Mouse (Mus musculus): ENCODE results near the gene Gid8. TPM values are rescaled to one million over a fixed set of nuclear protein-coding genes. Genes with fewer than 3 reads are reported as not detected.
A peak's percentile ranks its signal among the peaks of the same experiment; 100 is the strongest.

Gid8 gene
- polyA plus RNA-seq (2015; fragmentation: Nextera tagmentation; extraction: Ambion mirVana) = 58.0 and 58.7 TPM in 2 replicates

DNA sequence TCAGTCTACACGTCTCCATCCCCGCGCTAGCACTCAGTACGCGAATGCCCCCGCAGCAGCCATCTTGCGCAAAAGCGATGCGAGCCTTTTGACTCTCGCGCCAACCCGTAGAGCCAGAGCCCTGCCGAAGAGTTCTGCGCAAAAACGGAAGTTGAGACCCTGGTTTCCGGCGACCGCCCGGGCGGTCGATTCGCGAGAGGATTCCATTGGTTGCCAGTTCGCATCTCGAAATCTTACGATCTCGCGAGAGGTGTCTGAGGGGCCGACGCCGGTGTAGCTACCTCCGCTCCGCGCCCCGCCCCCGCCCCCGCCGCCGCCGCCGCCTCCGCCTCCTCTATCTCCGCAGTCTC is at the start of gene Gid8, which contains the start of gene Dido1:
Gid8 (plus strand) TSS at position 195 of the 350 bp plus-strand sequence.
Dido1 (minus strand) TSS at position 77 of the 350 bp plus-strand sequence.
- H3K4me3 ChIP-seq = peak within 1 kb of the TSS; percentile 65
- ATAC-seq (replicated peaks) = peak; percentile 97
- H3K9me3 ChIP-seq = no peaks in the 10 kb centered on the region
- H3K9ac ChIP-seq (replicated peaks) = peak within 1 kb of the TSS; percentile 83
- H3K27ac ChIP-seq (replicated peaks) = peak within 1 kb of the TSS; percentile 83
- peak within 1 kb of the TSS; percentile 86 for H3K4me2 ChIP-seq (replicated peaks)
- H3K4me1 ChIP-seq = peaks cover 41% of the 10 kb centered on the region
- whole genome bisulfite sequencing = under 1% methylated on average over 42 of the region's 43 CpGs
- no peaks in the 10 kb centered on the region for H3K27me3 ChIP-seq
- peaks cover 20% of the 10 kb centered on the region for H3K36me3 ChIP-seq

DNA sequence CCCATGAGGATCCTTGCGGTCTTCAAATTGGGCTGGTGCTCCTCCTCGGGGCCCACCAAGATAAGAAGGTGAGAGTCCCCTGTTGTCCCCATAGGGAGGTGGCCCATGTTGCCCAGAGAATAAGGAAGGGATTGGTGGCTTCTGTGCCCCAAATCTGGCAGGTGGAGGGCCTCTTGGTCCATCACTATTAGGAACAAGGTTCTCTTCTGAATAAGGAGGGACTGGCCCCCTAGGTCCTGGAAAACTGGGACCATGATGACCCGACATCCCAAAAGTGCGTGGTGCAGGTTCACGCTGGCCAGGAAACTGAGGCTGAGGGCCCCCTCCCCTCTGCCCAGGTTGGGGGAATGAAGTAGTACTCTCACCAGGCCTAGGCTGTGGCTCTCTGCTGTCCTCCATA is 49.4 kb upstream of the Gid8 start:
- H3K36me3 ChIP-seq = peaks cover 23% of the 10 kb centered on the region
- no peak overlapping the region for H3K4me2 ChIP-seq (replicated peaks)
- no peaks in the 10 kb centered on the region for H3K9me3 ChIP-seq
- H3K4me3 ChIP-seq = no peak overlapping the region
- peaks cover 7% of the 10 kb centered on the region for H3K4me1 ChIP-seq
- H3K9ac ChIP-seq (replicated peaks) = no peak overlapping the region
- H3K27ac ChIP-seq (replicated peaks) = no peak overlapping the region
- WGBS = 97% methylated on average over 5 of the region's 5 CpGs
- no peak for ATAC-seq (replicated peaks)
- H3K27me3 ChIP-seq = no peaks in the 10 kb centered on the region

DNA sequence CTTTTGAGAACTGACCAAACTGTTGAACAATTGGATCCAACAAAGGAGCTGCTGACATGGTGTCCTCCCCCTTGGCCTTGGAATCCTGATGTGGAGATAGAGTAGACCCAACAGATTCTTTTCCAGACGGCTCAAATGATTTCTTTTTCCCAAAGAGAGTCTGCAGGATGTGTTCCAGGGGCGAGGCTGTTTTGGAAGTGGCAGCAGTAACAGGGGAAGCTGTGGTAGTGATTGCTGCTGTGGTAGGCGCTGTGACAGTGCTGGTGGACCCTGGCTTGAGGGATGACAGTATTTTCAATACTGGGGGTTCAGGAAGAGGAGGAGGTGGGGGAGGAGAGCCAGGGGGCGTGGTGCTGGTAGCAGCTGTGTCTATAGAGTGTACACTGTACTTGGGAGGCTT is 47.9 kb upstream of the Gid8 start:
- Histone ChIP-seq H3K9ac (replicated peaks) (no peak overlapping the region), H3K4me3 (no peak overlapping the region), H3K9me3 (no peaks in the 10 kb centered on the region), H3K27ac (replicated peaks) (no peak overlapping the region), H3K27me3 (no peaks in the 10 kb centered on the region), H3K4me1 (peaks cover 7% of the 10 kb centered on the region), H3K4me2 (replicated peaks) (no peak overlapping the region), H3K36me3 (peaks cover 38% of the 10 kb centered on the region)
- no peak for ATAC-seq (replicated peaks)
- 90% methylated on average over 4 of the region's 4 CpGs for WGBS

DNA sequence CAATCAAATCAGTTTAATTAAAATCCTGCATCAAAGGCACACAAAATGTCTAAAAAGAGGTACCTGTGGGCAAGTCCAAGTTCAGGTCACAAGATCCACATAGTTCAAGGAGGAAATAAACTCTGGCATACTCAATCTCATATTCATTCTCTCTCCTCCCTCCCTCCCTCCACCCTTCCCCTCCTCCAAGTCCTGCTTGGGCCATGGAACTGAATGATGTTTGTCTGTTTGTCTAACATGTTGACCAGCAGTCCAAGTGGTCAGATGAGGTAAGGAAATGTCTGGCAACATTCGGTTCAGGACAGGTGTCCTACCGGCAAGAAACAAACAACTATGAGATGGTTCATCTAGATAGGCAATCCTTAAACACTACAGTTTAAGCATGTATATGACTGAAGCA is 33.2 kb upstream of the Gid8 start:
- H3K27ac ChIP-seq (replicated peaks) = no peak overlapping the region
- no peak for ATAC-seq (replicated peaks)
- H3K4me1 ChIP-seq = no peaks in the 10 kb centered on the region
- no peaks in the 10 kb centered on the region for H3K9me3 ChIP-seq
- no peak overlapping the region for H3K4me2 ChIP-seq (replicated peaks)
- no peak overlapping the region for H3K9ac ChIP-seq (replicated peaks)
- 90% methylated on average over 2 of the region's 2 CpGs for WGBS
- H3K27me3 ChIP-seq = no peaks in the 10 kb centered on the region
- H3K4me3 ChIP-seq = no peak overlapping the region
- H3K36me3 ChIP-seq = peaks cover 47% of the 10 kb centered on the region

DNA sequence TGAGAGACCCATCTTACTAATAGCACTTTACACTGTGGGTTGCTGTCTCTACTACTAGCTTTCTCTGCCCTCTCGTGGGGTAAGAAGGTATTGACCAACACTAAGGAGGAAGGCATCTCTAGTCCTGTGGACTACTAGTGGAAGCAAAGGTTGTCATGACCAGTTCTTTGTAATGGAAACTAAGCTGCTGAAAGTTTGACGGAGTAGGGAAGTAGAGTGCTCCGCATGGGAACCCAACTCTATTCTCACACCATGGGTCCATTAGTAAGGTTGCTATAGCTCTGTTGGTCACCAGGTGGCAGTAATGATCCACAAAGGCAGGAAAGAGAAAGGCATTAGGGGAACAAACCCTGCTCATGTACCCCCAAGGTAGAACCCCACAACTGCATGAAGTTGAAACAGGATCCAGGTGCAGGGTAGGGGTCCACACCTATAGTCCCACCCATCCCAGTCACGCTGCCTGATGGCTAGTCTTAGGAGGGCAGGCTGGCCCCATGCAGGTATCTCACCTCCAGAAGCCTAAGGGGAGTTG is 31.2 kb upstream of the Gid8 start:
- no peaks in the 10 kb centered on the region for H3K9me3 ChIP-seq
- no peak overlapping the region for H3K4me3 ChIP-seq
- H3K27ac ChIP-seq (replicated peaks) = no peak overlapping the region
- no peaks in the 10 kb centered on the region for H3K27me3 ChIP-seq
- ATAC-seq (replicated peaks) = peak; percentile 69; the same call in 1 of the 2 replicates
- no peaks in the 10 kb centered on the region for H3K4me1 ChIP-seq
- H3K9ac ChIP-seq (replicated peaks) = no peak overlapping the region
- no peak overlapping the region for H3K4me2 ChIP-seq (replicated peaks)
- H3K36me3 ChIP-seq = peaks cover 47% of the 10 kb centered on the region
- 24% methylated on average over 4 of the region's 4 CpGs for WGBS

DNA sequence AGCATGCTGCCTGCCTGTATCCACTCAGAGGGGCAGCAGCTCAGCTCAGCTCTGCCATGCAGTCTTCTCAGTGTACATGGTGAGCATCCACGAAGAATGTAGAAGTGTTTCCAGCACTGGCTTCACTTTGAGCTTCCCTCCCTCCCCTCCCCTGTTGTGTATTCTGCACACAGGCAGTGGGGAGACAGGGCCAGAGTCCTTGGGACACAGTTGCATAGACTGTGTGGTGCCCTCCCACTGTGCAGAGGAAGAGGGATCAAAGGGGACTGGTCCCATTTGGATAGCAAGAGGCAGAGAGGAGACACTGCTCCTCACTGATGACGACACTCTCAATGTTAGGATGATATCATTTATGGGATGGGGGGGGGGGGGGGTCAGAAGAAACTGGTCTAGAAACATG is 28.7 kb upstream of the Gid8 start:
- WGBS = 72% methylated on average over 2 of the region's 2 CpGs
- Histone ChIP-seq H3K9ac (replicated peaks) (no peak overlapping the region), H3K4me2 (replicated peaks) (no peak overlapping the region), H3K4me3 (no peak overlapping the region), H3K27me3 (no peaks in the 10 kb centered on the region), H3K9me3 (no peaks in the 10 kb centered on the region), H3K27ac (replicated peaks) (no peak overlapping the region), H3K4me1 (no peaks in the 10 kb centered on the region), H3K36me3 (peaks cover 59% of the 10 kb centered on the region)
- no peak for ATAC-seq (replicated peaks)

DNA sequence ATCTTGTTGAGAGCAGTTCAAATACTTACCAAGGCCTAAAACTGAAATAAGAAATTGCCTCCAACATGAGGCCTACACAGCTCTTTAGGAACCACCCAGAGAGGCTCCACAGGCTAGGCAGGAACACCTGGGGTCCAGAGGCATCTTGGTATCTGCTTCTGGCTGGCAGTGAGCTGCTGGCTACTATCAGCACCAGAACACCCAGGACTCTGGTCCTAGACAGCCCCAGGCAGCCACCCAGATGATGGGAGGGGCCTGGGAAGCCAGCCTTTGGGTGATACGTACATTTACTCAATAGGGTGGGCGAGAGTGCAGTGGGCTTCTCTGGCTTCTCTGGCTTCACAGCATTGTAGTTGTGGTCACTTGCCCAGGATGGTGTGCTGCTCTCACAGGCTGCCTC is 26.4 kb upstream of the Gid8 start:
- no peak for ATAC-seq (replicated peaks)
- no peak overlapping the region for H3K4me2 ChIP-seq (replicated peaks)
- 75% methylated on average over 2 of the region's 2 CpGs for WGBS

DNA sequence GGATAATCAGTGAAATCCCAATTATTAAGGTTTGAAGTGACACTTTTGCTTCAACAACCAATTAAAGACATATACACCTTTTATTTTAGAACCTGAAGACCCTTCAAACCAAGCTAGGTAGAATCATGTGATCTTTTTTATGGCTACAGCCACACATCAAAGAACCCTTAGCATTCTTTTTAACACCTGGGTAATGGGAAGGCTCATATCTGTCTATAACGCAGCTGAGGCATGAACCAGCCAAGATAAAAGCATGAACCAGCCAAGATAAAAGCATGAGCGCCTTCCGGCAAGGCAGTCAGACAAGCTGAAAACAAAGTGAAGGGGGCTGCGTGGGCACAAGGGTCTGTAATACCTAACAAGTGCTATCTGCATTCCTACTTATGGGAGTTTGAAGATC is 25.9 kb upstream of the Gid8 start:
- Histone ChIP-seq H3K36me3 (peaks cover 87% of the 10 kb centered on the region), H3K27ac (replicated peaks) (no peak overlapping the region), H3K4me1 (no peaks in the 10 kb centered on the region), H3K9ac (replicated peaks) (no peak overlapping the region), H3K4me2 (replicated peaks) (no peak overlapping the region), H3K9me3 (no peaks in the 10 kb centered on the region), H3K4me3 (no peak overlapping the region), H3K27me3 (no peaks in the 10 kb centered on the region)
- 93% methylated on average over 4 of the region's 4 CpGs for WGBS
- no peak for ATAC-seq (replicated peaks)

More for the DNA sequence above, 26.4 kb upstream of the Gid8 start:
- Histone ChIP-seq H3K27me3 (no peaks in the 10 kb centered on the region), H3K36me3 (peaks cover 82% of the 10 kb centered on the region), H3K9ac (replicated peaks) (no peak overlapping the region), H3K4me1 (no peaks in the 10 kb centered on the region), H3K9me3 (no peaks in the 10 kb centered on the region), H3K4me3 (no peak overlapping the region), H3K27ac (replicated peaks) (no peak overlapping the region)

DNA sequence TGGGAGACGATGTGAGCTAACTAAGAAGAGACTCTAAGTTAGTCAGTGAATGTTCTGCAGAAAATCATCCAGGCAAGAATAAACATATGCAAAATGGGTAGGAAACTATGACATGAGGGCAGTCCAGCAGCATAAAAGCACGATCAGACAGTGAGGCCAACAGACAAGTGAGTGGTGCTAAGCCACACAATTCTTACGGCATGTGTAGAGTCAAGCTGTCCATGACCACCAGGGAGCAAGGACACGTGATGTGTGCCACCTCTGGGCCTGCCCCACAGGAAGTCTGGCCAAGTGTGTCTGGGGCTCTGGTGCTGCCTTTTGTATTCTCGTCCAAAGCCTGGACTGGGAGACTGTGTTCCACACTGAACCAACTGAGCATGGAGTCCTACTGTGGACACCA is 20.1 kb upstream of the Gid8 start:
- no peak overlapping the region for H3K4me2 ChIP-seq (replicated peaks)
- H3K4me1 ChIP-seq = peaks cover 15% of the 10 kb centered on the region
- no peak overlapping the region for H3K4me3 ChIP-seq
- no peak overlapping the region for H3K9ac ChIP-seq (replicated peaks)
- no peaks in the 10 kb centered on the region for H3K9me3 ChIP-seq
- no peak for ATAC-seq (replicated peaks)
- peaks cover 60% of the 10 kb centered on the region for H3K36me3 ChIP-seq
- 91% methylated on average over 5 of the region's 5 CpGs for WGBS
- no peak overlapping the region for H3K27ac ChIP-seq (replicated peaks)
- H3K27me3 ChIP-seq = no peaks in the 10 kb centered on the region

DNA sequence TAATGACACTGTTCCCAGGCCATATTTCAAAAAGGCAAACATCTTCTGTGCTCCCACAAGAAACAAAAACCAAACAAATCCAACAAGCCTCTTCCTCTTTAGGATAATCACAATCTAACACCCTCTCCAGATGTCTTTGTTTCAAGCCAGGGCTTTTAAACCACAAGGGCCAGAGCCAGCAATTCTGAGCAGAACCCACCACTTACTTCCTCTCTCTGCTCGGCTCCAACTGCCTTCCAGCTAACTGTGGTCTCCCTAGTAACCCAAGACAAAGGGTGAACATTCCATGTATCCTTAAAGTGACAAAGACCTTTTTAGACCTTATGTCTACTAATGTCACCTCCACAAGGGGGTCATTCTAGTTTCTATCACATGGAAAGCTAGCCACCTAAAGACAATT is 17.3 kb upstream of the Gid8 start:
- Histone ChIP-seq H3K4me3 (no peak overlapping the region), H3K36me3 (peaks cover 32% of the 10 kb centered on the region), H3K4me1 (peaks cover 28% of the 10 kb centered on the region), H3K4me2 (replicated peaks) (no peak overlapping the region), H3K9ac (replicated peaks) (no peak overlapping the region), H3K27ac (replicated peaks) (peak overlapping the region; percentile 25), H3K9me3 (no peaks in the 10 kb centered on the region), H3K27me3 (no peaks in the 10 kb centered on the region)
- 0 out of 2 replicates have a peak, but pooled peaks have one; percentile 46 for ATAC-seq (replicated peaks)
- WGBS = 0% methylated on average over 1 of the region's 1 CpGs

DNA sequence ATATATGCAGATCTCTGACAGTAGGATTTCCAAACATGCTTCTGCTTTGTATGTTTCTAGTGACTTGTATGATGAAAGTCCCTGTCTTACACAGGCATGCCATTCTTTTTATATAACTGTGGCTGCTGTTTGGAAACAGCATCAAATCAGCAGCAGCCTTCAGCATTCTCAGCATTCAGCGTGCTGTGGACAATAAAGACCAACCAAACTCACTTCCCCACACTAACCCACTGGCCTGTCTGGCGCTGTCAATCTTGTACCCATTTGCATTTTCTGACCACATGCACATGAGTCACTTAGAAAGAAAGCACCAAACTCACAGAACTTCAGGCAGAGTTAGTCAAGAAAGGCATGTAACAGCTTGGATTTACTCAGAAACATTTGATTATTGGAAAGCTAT is 14.7 kb upstream of the Gid8 start:
- Histone ChIP-seq H3K4me1 (peaks cover 41% of the 10 kb centered on the region), H3K4me3 (no peak overlapping the region)
- ATAC-seq (replicated peaks) = no peak

DNA sequence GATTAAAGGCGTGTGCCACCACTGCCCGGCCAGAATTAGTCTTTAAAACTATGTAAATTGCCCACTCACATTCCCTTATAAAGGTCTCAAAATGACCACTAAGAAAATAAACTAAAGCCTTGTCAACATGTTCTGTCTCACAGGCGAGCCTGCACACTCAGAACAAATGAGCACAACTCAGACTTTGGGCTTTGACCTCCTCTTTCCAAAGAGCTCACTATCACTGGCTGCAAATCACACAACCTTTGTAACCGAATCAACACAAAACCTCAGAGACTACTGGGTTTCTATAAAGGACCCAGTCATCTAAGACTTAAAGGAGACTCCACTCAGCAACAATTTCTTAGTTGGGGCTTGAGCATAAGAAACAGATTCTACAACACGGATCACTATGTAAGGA is 9.5 kb upstream of the Gid8 start:
- Histone ChIP-seq H3K36me3 (no peaks in the 10 kb centered on the region), H3K27ac (replicated peaks) (no peak overlapping the region), H3K4me3 (peak overlapping the region; percentile 55), H3K9ac (replicated peaks) (peak overlapping the region; percentile 93), H3K4me1 (peaks cover 45% of the 10 kb centered on the region), H3K9me3 (no peaks in the 10 kb centered on the region), H3K27me3 (no peaks in the 10 kb centered on the region), H3K4me2 (replicated peaks) (peak overlapping the region; percentile 95)
- 76% methylated on average over 5 of the region's 5 CpGs for WGBS
- ATAC-seq (replicated peaks) = no peak

More for the DNA sequence above, 14.7 kb upstream of the Gid8 start:
- peaks cover 6% of the 10 kb centered on the region for H3K36me3 ChIP-seq
- WGBS = 53% methylated on average over 2 of the region's 2 CpGs
- H3K27ac ChIP-seq (replicated peaks) = no peak overlapping the region
- no peak overlapping the region for H3K9ac ChIP-seq (replicated peaks)
- H3K4me2 ChIP-seq (replicated peaks) = no peak overlapping the region
- H3K9me3 ChIP-seq = no peaks in the 10 kb centered on the region
- no peaks in the 10 kb centered on the region for H3K27me3 ChIP-seq
